Mouse (Mus musculus) forebrain, postnatal 0 days (tissue): Measurements from ENCODE around the gene Becn1. TPM values are rescaled to one million over a fixed set of nuclear protein-coding genes. Genes with fewer than 3 reads are reported as not detected.

Experiments used
- ATAC-seq: fragments of 200-750 bp; cut with Nextera tagmentation; 2 replicates; pipeline ENCODE4 v1.8.0; 2017; ENCODE audit warnings: mild to moderate bottlenecking, moderate library complexity
- DNase-seq: peaks from one replicate; pipeline ENCODE4 v3.0.0-alpha.2; 2015
- H3K27ac ChIP-seq: fragments of 300-500 bp; sonication (generic); 2 replicates; pipeline ENCODE4 v1.5.1; 2014; ENCODE audit warnings: low read depth, mild to moderate bottlenecking, antibody characterized with exemption, low read length, moderate library complexity, mixed read lengths
- H3K27me3 ChIP-seq: fragments of 300-500 bp; sonication (generic); 2 replicates; pipeline ENCODE4 v1.6.1; 2014; ENCODE audit warnings: mild to moderate bottlenecking, low read length, mixed read lengths; ENCODE audit not compliant: insufficient read depth
- H3K36me3 ChIP-seq: fragments of 300-500 bp; sonication (generic); 2 replicates; pipeline ENCODE4 v1.6.1; 2014; ENCODE audit warnings: mild to moderate bottlenecking, moderate library complexity; ENCODE audit not compliant: insufficient read depth
- H3K4me1 ChIP-seq: fragments of 300-500 bp; sonication (generic); 2 replicates; pipeline ENCODE4 v1.6.1; 2014; ENCODE audit warnings: antibody characterized with exemption; ENCODE audit not compliant: insufficient read depth
- H3K4me2 ChIP-seq: fragments of 300-500 bp; sonication (generic); 2 replicates; pipeline ENCODE4 v1.6.1; 2014; ENCODE audit warnings: low read depth, mild to moderate bottlenecking, moderate library complexity
- H3K4me3 ChIP-seq: fragments of 300-500 bp; sonication (generic); 2 replicates; pipeline ENCODE4 v1.5.1; 2014; ENCODE audit warnings: low read depth, low read length, mixed read lengths
- H3K9ac ChIP-seq: fragments of 300-500 bp; sonication (generic); 2 replicates; pipeline ENCODE4 v1.6.1; 2014; ENCODE audit warnings: mild to moderate bottlenecking
- H3K9me3 ChIP-seq: fragments of 300-500 bp; sonication (generic); 2 replicates; pipeline ENCODE4 v1.6.1; 2016; ENCODE audit warnings: low read length
- CTCF ChIP-seq: sonication (generic); IDR thresholded peaks from 2 replicates; pipeline ENCODE4 v1.5.1; 2016; ENCODE audit warnings: antibody characterized with exemption, control low read depth, low read depth
- WGBS: fragments of 180-500 bp; shearing (Covaris S2); extraction: QIAGEN DNeasy Blood & Tissue Kit; methylation state at CpG from one replicate; pipeline ENCODE4 v1.1.7; 2014; 5-methylcytosine and 5-hydroxymethylcytosine counted together
- polyA plus RNA-seq: library from polyadenylated mRNA; unstranded; fragments of >200 nt; fragmentation: Nextera tagmentation; extraction: Ambion mirVana; gene quantifications from 2 replicates; pipeline ENCODE4 v1.2.1, GENCODE M21; 2015
- total RNA-seq: library from RNA; depleted of rRNA; stranded (reverse); fragments of >200 nt; gene quantifications from 2 replicates; pipeline ENCODE4 v1.2.3, GENCODE M21; 2014

The Becn1 gene
- total and polyA plus RNA-seq, 2 experiments from 2014 or later = 107 to 145 TPM

GRCm38 (mm10) chr11:101265906-101266305 lies 36.2 kb downstream of the Becn1 start:
- Histone ChIP-seq H3K36me3 (no peaks in the 10 kb centered on the region), H3K9ac (no peak overlapping the region), H3K9me3 (no peaks in the 10 kb centered on the region), H3K4me1 (peaks cover 3% of the 10 kb centered on the region; the same call in 1 of the 2 replicates), H3K4me2 (peak overlapping the region; percentile 58), H3K4me3 (peak overlapping the region; percentile 29; the same call in 1 of the 2 replicates), H3K27ac (no peak overlapping the region), H3K27me3 (peaks cover 38% of the 10 kb centered on the region)
- DNase-seq (no peak), ATAC-seq (no peak)
- TF ChIP-seq CTCF = no peak
- WGBS = 16% methylated on average over 6 of the region's 6 CpGs

GRCm38 (mm10) chr11:101264954-101265471 lies 37.1 kb downstream of the Becn1 start:
- peak; percentile 49 for DNase-seq
- TF ChIP-seq CTCF = no peak
- 3% methylated on average over 31 of the region's 31 CpGs for WGBS
- Histone ChIP-seq H3K4me3 (peak overlapping the region; percentile 29), H3K27ac (no peak overlapping the region), H3K4me1 (peaks cover 9% of the 10 kb centered on the region; the same call in 1 of the 2 replicates), H3K9ac (peak overlapping the region; percentile 36), H3K36me3 (no peaks in the 10 kb centered on the region), H3K9me3 (no peaks in the 10 kb centered on the region), H3K4me2 (peak overlapping the region; percentile 58), H3K27me3 (peaks cover 38% of the 10 kb centered on the region)
- ATAC-seq = no peak

- Histone ChIP-seq H3K4me2 (no peak overlapping the region), H3K9me3 (no peaks in the 10 kb centered on the region), H3K27ac (no peak overlapping the region), H3K4me3 (no peak overlapping the region), H3K9ac (no peak overlapping the region), H3K27me3 (peaks cover 38% of the 10 kb centered on the region), H3K36me3 (no peaks in the 10 kb centered on the region), H3K4me1 (peaks cover 9% of the 10 kb centered on the region; the same call in 1 of the 2 replicates)
- DNase-seq (no peak), ATAC-seq (no peak)
- whole genome bisulfite sequencing = 8% methylated on average over 3 of the region's 3 CpGs
- TF ChIP-seq CTCF = no peak
Measured at GRCm38 (mm10) chr11:101263989-101264280, 38.2 kb downstream of the Becn1 start.

- Histone ChIP-seq H3K4me2 (no peak overlapping the region), H3K4me1 (peaks cover 9% of the 10 kb centered on the region; the same call in 1 of the 2 replicates), H3K9me3 (no peaks in the 10 kb centered on the region), H3K27me3 (peaks cover 38% of the 10 kb centered on the region), H3K36me3 (no peaks in the 10 kb centered on the region), H3K4me3 (no peak overlapping the region), H3K9ac (no peak overlapping the region), H3K27ac (no peak overlapping the region)
- no peak for ATAC-seq
- WGBS = 3% methylated on average over 32 of the region's 32 CpGs
- TF ChIP-seq CTCF = no peak
- no peak for DNase-seq
Measured at GRCm38 (mm10) chr11:101263138-101263988, 38.7 kb downstream of the Becn1 start.

- Histone ChIP-seq H3K4me1 (peaks cover 9% of the 10 kb centered on the region; the same call in 1 of the 2 replicates), H3K4me3 (no peak overlapping the region), H3K36me3 (no peaks in the 10 kb centered on the region), H3K4me2 (no peak overlapping the region), H3K27me3 (peaks cover 38% of the 10 kb centered on the region), H3K9ac (no peak overlapping the region), H3K9me3 (no peaks in the 10 kb centered on the region), H3K27ac (no peak overlapping the region)
- no peak for DNase-seq
- 2% methylated on average over 24 of the region's 24 CpGs for WGBS
- no peak for TF ChIP-seq CTCF
- ATAC-seq = no peak
Measured at GRCm38 (mm10) chr11:101262272-101262967, 39.7 kb downstream of the Becn1 start.

GRCm38 (mm10) chr11:101260826-101261380 lies 41.2 kb downstream of the Becn1 start:
- DNase-seq (no peak), ATAC-seq (peak; percentile 32; the same call in 1 of the 2 replicates)
- Histone ChIP-seq H3K9ac (peak overlapping the region; percentile 47), H3K4me1 (peaks cover 9% of the 10 kb centered on the region; the same call in 1 of the 2 replicates), H3K4me2 (peak overlapping the region; percentile 91), H3K36me3 (no peaks in the 10 kb centered on the region; the same call in 1 of the 2 replicates), H3K4me3 (peak overlapping the region; percentile 35), H3K27ac (no peak overlapping the region), H3K27me3 (peaks cover 31% of the 10 kb centered on the region), H3K9me3 (no peaks in the 10 kb centered on the region)
- TF ChIP-seq CTCF = no peak
- WGBS = 3% methylated on average over 30 of the region's 30 CpGs
